Mouse (Mus musculus): Measurements from ENCODE around the gene Tnpo1.

- TF ChIP-seq EP300 (optimal IDR thresholded peaks at IDR 0.05) = no peak
- TF ChIP-seq CTCF (IDR thresholded peaks at IDR 0.05; ENCODE audit: low read depth) = no peak
Measured at GRCm38 (mm10) chr13:98872273-98872847, 53.8 kb downstream of the Tnpo1 start.

Measured in stomach, postnatal 0 days (tissue).